Mouse (Mus musculus) small intestine, adult 2 months (tissue): ENCODE data around the gene Dctn5.
A peak's percentile ranks its signal among the peaks of the same experiment; 100 is the strongest.

Experiments used
- CTCF ChIP-seq: fragments of 200-500 bp; IDR thresholded peaks from 2 replicates; pipeline ENCODE4 v1.5.1; 2012; ENCODE audit warnings: low read depth, mild to moderate bottlenecking, control low read depth, inconsistent platforms, low read length, moderate library complexity, mixed read lengths; ENCODE audit not compliant: insufficient replicate concordance, insufficient read length; ENCODE audit errors: extremely low read depth
- POLR2A ChIP-seq: fragments of 200-500 bp; IDR thresholded peaks from 2 replicates; pipeline ENCODE4 v1.6.1; 2012; ENCODE audit warnings: low read depth, mild to moderate bottlenecking, control low read depth, inconsistent platforms, low read length, moderate library complexity

GRCm38 (mm10) chr7:122101747-122102244, 31.0 kb upstream of the Dctn5 start, which contains the start of gene Ndufab1:
- 0 out of 2 replicates have a peak, but pooled peaks have one; percentile 25 for TF ChIP-seq POLR2A
- peak; percentile 79 for TF ChIP-seq CTCF
